Mouse (Mus musculus) v-Abl transformed pro-B cells (cell line): ENCODE measurements around the gene Dot1l.

ENCODE experiments used
- in situ Hi-C, 2 experiments: fragments of 400-800 bp; cut with MboI; formaldehyde crosslinking; loops; one replicate each; pipeline ENCODE4 v1.15.1; 2025; ENCODE audit not compliant: unreplicated experiment in 2 of 2

The Dot1l gene

GRCm38 (mm10) chr10:80756967-80757366 is 2.0 kb downstream of the Dot1l start:
- in situ Hi-C loops, result no loop called here

- in situ Hi-C loops, result no loop called here
Observed at GRCm38 (mm10) chr10:80757717-80758116, 2.7 kb downstream of the Dot1l start.

- in situ Hi-C loops, result no loop called here
Observed at GRCm38 (mm10) chr10:80758651-80759050, 3.6 kb downstream of the Dot1l start.

GRCm38 (mm10) chr10:80760596-80761524 is 5.9 kb downstream of the Dot1l start:
- in situ Hi-C loops, result loop anchor here in 1 of 2 experiments (5.0 kb wide), 1 partner anchor 51 kb away; the partner anchor contains the start of gene Jsrp1

- in situ Hi-C loops, result loop anchor here in 1 of 2 experiments (5.0 kb wide), 1 partner anchor 50 kb away; the partner anchor contains the start of gene Jsrp1
Observed at GRCm38 (mm10) chr10:80761821-80762220, 6.8 kb downstream of the Dot1l start.

DNA sequence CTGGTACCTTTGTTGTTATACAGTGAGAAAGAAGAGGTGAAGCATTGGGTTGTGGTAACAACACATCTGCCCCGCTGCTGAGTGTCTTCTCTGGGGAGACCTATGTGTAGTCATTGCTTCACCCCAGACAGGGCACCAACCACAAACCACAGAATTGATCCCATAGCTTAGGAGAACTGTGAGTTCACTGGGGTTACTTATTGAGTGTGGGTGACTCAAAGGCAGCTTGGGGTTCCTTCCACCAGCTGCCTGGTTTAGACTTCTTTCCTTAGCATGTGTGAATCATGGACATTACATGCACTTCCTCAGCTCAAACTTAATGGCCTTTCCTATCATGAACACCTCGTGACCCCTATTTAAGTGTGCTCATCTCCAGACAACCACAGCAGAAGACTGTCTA is 8.5 kb downstream of the Dot1l start:
- in situ Hi-C loops, result loop anchor here in 1 of 2 experiments (5.0 kb wide), 1 partner anchor 49 kb away; the partner anchor contains the start of gene Jsrp1

- in situ Hi-C loops, result no loop called here
Observed at GRCm38 (mm10) chr10:80765746-80766145, 10.7 kb downstream of the Dot1l start.

GRCm38 (mm10) chr10:80766161-80766815 is 11.3 kb downstream of the Dot1l start:
- in situ Hi-C loops, result no loop called here

GRCm38 (mm10) chr10:80768365-80768764 is 13.4 kb downstream of the Dot1l start:
- in situ Hi-C loops, result no loop called here

GRCm38 (mm10) chr10:80773816-80774215 is 18.8 kb downstream of the Dot1l start:
- in situ Hi-C loops, result no loop called here

DNA sequence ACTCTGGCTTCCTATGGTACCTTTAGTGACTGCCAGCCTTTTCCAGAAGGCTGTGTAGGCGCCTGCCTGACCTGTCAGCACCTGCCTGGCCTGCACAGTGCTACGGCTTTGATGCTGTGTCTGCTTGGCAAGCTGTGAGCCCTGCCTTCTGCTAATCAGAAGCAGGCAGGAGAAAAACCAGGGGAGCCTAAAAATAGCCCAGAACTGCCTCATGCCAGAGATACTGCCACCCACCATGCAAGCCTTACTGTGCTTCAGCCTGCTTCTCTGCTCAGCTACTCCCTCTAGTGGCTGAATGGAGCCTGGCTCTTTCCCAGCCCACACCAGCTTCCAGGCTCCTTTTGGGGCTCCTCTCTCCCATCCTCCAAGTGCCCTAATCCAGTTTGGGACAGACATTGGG is 19.5 kb downstream of the Dot1l start:
- in situ Hi-C loops, result no loop called here

- in situ Hi-C loops, result no loop called here
Observed at GRCm38 (mm10) chr10:80774981-80775380, 20.0 kb downstream of the Dot1l start.

DNA sequence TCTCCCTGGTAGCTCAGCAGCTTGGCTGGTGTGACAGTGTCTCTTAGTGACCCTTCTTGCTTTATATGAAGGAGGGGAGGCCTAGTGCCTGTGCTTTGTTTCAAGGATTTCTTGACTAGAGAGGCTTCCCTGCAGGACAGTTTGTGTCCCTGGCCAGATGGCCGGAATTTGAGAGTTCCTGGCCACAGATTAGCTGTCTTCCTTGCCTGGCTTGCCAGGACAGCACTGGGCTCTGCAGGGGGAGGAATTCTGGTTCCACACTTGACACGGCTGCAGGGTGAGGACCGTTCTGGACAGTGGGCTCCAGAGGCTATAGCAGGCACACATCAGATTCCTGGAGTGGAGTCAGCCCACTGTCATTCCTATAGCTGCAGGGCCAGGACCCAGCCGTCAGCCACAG is 20.7 kb downstream of the Dot1l start:
- in situ Hi-C loops, result no loop called here

DNA sequence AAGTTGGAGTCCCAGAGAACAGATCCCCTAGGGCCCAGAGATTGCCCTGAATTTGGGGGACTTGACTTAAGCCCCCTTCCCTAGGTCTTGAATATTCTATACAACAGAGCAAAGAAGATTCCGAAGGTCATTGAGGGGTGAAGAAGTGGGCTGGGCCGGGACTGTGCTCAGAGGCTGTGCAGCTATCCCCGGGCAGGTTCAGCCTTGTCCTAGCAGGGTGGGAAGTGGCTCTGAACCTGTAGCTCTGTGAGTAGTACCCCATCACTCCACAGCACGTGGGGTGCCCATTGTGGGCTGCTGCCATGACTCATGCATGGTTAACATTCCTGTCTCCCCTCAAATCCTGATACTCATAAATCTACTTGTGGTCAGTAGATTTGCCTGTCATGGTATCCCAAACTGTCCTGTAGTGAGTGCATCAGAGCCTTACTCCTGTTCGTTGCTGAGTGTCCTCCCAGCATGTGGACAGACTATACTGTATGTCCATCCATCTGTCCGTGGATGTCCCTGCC is 21.4 kb downstream of the Dot1l start:
- in situ Hi-C loops, result no loop called here

GRCm38 (mm10) chr10:80777123-80777522 is 22.1 kb downstream of the Dot1l start:
- in situ Hi-C loops, result no loop called here

DNA sequence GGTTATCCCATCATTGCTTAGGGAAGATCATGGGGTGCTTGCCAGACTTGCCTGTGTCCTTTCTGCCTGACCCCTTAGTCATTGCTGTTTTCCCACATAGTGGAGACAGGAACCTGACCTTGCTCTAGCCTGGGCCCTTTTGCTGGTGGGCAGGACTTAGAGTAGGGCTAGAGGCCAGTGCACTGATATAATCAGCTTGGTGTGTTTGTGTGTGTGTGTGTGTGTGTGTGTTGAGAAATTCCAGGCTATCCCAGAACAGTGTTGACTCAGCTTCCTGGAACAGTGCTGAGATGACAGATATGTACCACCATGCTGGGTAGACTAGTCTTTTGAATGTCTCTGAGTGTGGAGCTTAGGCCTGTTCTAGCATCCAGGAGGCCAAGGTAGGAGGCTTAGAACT is 24.6 kb downstream of the Dot1l start:
- in situ Hi-C loops, result no loop called here

GRCm38 (mm10) chr10:80784302-80784701 is 29.3 kb downstream of the Dot1l start:
- in situ Hi-C loops, result no loop called here

DNA sequence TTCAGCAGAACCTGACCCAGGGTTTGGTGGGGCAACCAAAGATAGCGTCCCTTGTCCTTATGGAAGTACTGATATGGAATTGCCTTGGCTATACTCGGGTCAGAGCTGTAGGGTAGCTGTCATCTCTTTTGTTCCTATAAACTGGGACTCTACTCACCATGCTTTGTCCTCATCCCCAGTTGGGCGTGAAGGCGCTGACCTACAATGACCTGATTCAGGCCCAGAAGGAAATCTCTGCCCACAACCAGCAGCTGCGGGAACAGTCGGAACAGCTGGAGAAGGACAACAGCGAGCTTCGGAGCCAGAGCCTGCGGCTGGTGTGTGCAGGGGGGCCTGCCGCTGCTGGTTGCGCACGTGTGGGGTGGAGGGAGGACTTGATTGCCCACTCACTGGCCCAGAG is 29.9 kb downstream of the Dot1l start:
- in situ Hi-C loops, result no loop called here

DNA sequence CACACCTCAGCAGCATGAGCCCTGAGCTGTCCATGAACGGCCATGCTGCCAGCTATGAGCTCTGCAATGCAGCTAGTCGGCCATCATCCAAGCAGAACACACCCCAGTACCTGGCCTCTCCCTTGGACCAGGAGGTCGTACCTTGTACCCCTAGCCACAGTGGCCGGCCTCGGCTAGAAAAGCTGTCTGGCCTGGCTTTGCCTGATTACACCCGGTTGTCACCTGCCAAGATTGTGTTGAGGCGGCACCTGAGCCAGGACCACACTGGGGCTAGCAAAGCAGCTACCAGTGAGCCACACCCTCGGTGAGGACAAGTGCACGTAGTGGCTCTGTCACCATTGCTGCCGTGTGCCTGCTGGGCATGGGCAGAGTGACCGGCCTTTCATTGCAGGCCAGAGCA is 31.0 kb downstream of the Dot1l start:
- in situ Hi-C loops, result no loop called here

DNA sequence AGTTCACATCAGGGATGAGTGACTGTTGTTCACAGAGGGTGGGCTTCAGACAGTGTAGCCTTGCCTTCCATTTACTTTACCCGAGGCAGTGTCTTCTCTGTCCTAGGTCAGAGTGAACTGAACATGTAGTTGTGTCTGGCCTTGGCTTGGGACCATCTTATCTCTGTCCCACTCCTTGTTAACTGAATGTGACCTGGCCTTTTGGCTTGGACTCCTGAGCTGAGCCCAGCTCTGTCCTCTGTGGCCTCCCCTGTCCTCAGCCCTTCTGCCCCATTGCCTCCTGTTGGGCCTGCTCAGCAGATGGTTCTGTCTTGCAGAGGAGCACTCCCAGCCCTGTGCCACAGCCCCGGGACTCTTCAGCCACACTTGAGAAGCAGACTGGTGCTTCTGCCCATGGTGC is 32.5 kb downstream of the Dot1l start:
- in situ Hi-C loops, result no loop called here

- in situ Hi-C loops, result no loop called here
Observed at GRCm38 (mm10) chr10:80790761-80791404, 35.9 kb downstream of the Dot1l start.
